Mouse (Mus musculus): ENCODE measurements around the gene Clic5.

Gene Clic5

GRCm38 (mm10) chr17:44274804-44275203, 86.4 kb downstream of the Clic5 start:
- DNase-seq, result no peak

- no peak for DNase-seq
Observed at GRCm38 (mm10) chr17:44288320-44288719, 99.9 kb downstream of the Clic5 start.

GRCm38 (mm10) chr17:44297221-44297620, 108.8 kb downstream of the Clic5 start:
- no peak for DNase-seq

GRCm38 (mm10) chr17:44300236-44300635, 111.9 kb downstream of the Clic5 start:
- no peak for DNase-seq

GRCm38 (mm10) chr17:44300723-44301122, 112.3 kb downstream of the Clic5 start:
- no peak for DNase-seq

GRCm38 (mm10) chr17:44301224-44301811, 112.9 kb downstream of the Clic5 start:
- DNase-seq, result no peak

- no peak for DNase-seq
Observed at GRCm38 (mm10) chr17:44304076-44304475, 115.7 kb downstream of the Clic5 start.

- no peak for DNase-seq
Observed at GRCm38 (mm10) chr17:44309914-44310622, 121.7 kb downstream of the Clic5 start.

GRCm38 (mm10) chr17:44325314-44325713, 136.9 kb downstream of the Clic5 start:
- no peak for DNase-seq

GRCm38 (mm10) chr17:44327279-44328146, 139.1 kb downstream of the Clic5 start:
- DNase-seq, result no peak

- DNase-seq, result no peak
Observed at GRCm38 (mm10) chr17:44328147-44328482, 139.7 kb downstream of the Clic5 start.

Measured in cerebellum, adult 18-20 months (tissue).